20 mouse cellular contexts compared by ENCODE assay signal in genomic region chr12:113428901-113429300, GRCm38 (mm10).
"Had no signal": no experiment of that assay in that cellular context is flagged by ENCODE, and none has a peak within 500 bp of the region (broad histone marks: within the 10 kb centered on the region; RNA-seq: fewer than 3 reads in every experiment).

No protein-coding gene starts in this region.

- H3K4me3 ChIP-seq: limb, embryonic 12.5 days; limb, embryonic 15.5 days; liver, embryonic 15.5 days; lung, embryonic 15.5 days; megakaryocyte, embryonic 14.5 days; midbrain, embryonic 10.5 days; midbrain, embryonic 13.5 days; myocyte; stomach, embryonic 15.5 days had no signal

- H3K27ac ChIP-seq: limb, embryonic 12.5 days; limb, embryonic 15.5 days; liver, embryonic 15.5 days; lung, embryonic 15.5 days; midbrain, embryonic 10.5 days; midbrain, embryonic 13.5 days; stomach, embryonic 15.5 days had no signal

- H3K4me2 ChIP-seq: limb, embryonic 12.5 days; limb, embryonic 15.5 days; liver, embryonic 11.5 days; liver, embryonic 15.5 days; lung, embryonic 15.5 days; midbrain, embryonic 13.5 days; stomach, embryonic 15.5 days had no signal

- H3K27me3 ChIP-seq: limb, embryonic 12.5 days; limb, embryonic 15.5 days; liver, embryonic 15.5 days; lung, embryonic 15.5 days; midbrain, embryonic 13.5 days; stomach, embryonic 15.5 days had no signal

- H3K4me1 ChIP-seq: limb, embryonic 12.5 days; limb, embryonic 15.5 days; liver, embryonic 15.5 days; lung, embryonic 15.5 days; midbrain, embryonic 10.5 days; midbrain, embryonic 13.5 days; stomach, embryonic 15.5 days had no signal

- H3K9me3 ChIP-seq: limb, embryonic 12.5 days; limb, embryonic 15.5 days; liver, embryonic 15.5 days; lung, embryonic 15.5 days; megakaryocyte, embryonic 14.5 days; stomach, embryonic 15.5 days had no signal

- H3K9ac ChIP-seq: limb, embryonic 12.5 days; limb, embryonic 15.5 days; liver, embryonic 15.5 days; lung, embryonic 15.5 days; midbrain, embryonic 13.5 days; stomach, embryonic 15.5 days had no signal

- DNase-seq: kidney, adult 18-20 months; kidney, adult 9 months; kidney, postnatal 14 days; kidney, postnatal 4 days; left cerebral cortex, postnatal 4 days; lung, postnatal 10 days; lung, postnatal 36 days; right cerebral cortex, adult 18-20 months; right cerebral cortex, postnatal 14 days; thymus, postnatal 36 days had no signal

- H3K36me3 ChIP-seq: limb, embryonic 12.5 days; limb, embryonic 15.5 days; liver, embryonic 15.5 days; lung, embryonic 15.5 days; midbrain, embryonic 10.5 days; midbrain, embryonic 13.5 days; stomach, embryonic 15.5 days had no signal
